Mouse (Mus musculus): ENCODE measurements around the gene Cdyl2.

Gene Cdyl2

DNA sequence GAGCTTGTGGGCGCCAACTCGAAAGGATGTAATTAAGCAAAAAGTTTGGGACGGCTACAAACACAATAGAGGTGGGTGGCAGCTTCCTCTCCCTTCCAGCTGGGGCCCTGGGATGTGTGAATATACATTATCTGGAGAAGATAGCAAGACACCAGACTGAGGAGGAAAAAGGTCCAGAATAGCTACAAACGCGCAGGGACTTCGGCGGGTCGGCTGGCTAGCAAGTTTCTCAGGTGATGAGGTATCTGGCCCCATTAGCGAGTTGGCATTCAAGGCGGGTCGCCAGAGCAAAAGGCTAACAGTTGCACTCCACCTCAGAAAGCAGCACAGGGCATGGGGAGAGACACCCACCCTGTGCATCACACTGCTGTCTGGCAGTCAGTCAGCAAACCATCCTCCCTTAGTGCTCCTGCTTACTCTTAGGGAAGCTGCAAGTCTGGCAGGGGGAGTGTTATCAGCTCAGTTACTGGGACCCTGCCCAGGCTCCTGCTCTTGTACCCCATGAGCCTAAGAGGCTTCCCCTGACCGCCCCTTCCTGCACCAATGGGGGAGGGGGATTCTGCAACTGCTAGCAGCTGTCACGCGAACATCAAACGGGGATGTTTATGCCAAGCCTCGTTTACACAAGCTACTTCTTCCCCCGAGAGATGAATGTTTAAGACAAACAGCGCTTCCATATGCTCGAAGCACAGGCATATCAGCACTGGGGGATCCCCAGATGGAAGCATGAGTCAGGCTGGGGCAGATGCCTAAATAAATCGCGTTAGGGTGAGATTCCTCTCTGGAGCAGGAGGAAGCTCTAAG, 111.4 kb downstream of the Cdyl2 start:
- WGBS = 44% methylated on average over 21 of the region's 21 CpGs

DNA sequence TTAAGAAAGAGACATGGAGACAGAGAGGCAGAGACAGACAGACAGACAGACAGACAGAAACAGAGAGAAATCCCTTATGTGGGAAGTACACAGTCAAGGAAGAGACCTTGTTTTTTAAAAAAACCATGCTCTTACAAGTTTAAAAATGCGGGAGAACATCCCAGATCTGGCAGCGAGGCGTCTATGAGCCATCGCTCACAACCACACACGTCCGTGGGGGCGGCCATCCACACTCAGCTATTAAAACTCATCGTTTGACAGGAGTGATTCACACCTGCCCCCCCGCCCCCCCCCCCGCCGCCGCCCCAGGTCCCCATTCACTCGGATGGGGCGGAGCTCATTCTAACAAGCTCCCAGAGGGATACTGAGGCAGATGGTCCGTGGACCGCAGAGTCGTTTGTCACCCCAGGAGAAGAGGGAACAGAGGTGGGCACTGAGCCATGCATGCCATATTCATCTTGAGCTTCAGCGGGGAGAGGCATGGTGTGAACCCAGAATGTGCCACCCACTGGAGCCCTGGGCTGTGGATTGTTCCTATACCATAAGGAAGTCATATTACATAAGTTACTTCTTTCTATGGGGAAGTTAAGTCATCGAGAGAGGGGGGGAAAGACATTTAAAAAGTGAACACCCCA, 113.0 kb downstream of the Cdyl2 start:
- 42% methylated on average over 19 of the region's 19 CpGs for WGBS

DNA sequence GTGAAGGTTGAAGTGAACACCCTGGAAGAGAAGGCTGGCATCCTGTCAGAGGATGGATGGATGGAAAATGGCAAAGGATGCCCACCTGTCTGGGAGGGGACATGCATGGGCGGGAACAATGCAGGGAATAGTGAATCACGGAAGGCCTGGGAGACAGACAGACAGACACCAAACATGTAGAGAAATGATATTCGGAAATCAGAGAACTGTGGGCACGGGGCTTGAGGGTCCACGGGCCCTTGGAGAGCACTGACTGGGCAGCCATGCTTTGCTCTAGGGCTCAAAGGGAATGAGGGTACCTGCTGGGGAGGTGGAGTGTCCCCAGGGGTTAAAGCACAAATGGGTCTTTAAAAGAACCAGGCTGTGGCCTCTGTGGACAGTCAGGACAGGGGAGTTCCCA, 113.6 kb downstream of the Cdyl2 start:
- WGBS = 88% methylated on average over 5 of the region's 5 CpGs

DNA sequence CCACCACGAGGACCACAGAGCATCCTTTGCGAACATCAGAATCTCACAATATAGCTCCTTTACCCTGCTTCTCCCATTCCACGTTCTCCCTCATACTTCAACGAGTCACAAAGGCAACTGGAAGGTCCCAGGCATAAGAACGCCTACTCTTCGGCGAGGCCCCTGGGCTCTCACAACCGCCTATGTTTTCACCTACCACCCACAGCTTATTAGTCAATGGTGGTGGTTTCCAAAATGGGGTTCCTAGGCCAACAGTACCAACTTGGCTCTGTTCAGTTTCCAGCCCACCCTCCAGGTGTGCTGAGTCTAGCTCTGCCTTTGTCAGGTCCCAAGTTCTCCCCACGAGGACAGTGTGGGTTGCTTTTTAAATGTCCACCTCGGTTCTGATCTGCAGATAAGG, 114.0 kb downstream of the Cdyl2 start:
- 61% methylated on average over 10 of the region's 10 CpGs for WGBS

DNA sequence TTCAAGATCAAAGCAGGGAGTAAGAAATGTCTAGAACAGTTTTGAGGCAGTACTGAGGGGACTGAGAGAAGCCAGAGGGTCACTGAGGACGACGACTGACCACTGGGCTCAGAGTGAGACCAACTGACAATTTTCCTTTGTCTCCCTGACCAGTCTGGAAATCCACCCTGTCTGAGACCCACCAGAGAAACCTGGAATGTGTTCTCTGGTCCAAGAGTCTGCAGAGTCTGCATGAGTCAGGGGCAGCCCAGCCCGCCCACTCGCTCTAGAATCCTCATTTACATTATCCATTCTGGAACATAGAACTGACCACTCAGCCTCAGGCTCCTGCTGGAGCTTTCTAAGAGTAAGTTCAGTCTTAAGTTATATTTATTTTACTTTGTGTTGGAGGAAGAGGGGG, 114.9 kb downstream of the Cdyl2 start:
- 69% methylated on average over 4 of the region's 4 CpGs for WGBS

DNA sequence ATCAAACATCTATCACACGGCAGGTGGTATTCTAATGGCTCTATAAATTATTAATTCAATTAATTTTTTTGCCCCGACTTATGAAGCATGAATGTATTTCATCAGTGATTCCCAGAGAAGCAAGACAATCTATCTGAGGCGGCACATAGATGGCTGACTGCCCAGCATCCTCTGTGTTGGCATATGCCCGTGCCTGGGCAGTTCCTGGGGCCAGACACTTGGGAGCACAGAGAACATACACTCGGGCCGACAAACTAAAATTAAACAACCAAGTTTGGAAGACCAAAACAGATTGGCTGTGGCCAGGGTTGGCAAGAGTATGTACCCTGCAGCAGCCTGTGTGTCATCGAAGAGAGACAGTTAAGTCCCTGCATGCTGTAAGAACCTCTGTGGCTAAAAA, 117.9 kb downstream of the Cdyl2 start:
- 56% methylated on average over 7 of the region's 7 CpGs for WGBS

DNA sequence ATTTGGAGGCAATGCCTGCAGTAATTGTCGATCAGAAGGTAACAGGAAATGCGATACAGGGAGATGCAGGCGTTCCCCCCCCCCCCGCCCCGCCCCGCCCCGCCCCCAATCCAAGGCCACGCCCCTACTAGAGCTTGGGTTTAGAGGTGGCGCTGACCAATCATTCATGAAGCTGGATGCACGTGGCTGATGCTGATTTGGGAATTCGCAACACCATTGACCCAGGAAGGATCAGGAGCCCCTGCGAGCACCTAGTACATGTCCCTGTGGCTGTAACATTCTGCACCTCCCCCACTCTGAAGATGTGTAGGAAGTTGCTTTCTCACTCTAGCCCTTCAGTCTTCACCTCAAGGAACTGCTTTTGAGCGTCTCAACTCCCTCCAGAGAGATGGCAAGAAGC, 126.6 kb downstream of the Cdyl2 start:
- 50% methylated on average over 13 of the region's 13 CpGs for WGBS

DNA sequence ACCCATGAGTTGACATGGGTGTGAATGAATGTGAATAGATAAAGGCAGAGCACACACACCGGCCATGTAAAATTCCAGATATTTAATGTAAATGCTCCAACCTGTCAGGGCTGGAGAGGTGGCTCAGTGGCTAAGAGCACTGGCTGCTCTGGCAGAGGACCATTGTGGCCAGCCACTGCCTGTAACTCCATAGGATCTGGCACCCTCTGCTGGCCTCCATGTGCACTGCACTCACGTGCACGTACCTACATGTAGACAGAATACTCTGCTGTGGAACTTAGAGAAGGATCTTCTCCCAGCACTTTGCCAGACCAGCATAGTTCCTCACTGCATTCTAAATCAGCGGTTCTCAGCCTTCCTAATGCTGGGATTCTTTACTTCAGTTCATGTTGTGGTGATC, 130.0 kb downstream of the Cdyl2 start:
- 86% methylated on average over 4 of the region's 4 CpGs for WGBS

DNA sequence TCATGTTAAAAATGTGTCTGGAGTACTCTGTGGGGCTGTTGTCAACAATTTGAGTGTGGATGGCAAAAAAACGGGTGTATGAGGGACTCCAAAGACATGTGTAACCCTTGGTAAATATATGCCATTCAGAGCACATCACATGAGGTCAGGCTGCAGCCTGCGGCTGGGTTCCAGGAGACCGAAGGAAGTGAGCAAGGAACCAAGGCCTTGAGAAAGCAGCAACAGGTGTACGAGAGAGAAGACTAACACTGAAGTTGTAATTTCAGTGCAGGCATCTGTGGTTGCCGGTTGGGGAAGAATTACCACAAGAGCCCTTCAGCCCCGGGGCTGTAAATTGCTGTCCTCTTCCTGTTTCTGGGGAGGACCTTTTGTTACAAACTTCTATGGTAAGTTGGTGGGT, 133.1 kb downstream of the Cdyl2 start:
- WGBS = 83% methylated on average over 6 of the region's 6 CpGs

DNA sequence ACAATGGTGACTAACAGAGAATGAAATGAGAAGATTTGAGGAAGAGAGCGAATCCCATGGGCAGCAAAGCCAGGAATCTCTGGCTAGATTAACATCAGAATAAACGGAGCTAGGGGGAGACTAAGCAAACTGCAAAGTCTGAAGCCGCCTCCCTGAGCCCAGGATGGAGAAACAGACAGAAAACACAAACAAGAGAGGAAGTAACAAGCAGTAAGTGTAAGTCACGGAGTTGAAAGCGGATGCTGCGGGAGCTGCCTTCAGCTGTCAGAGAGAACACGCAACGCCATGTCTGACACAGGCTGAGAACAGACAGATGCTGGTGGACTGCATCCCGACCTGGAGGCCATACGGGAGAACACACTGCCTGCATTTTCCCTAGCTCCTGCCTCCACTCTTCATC, 141.6 kb downstream of the Cdyl2 start:
- WGBS = 90% methylated on average over 10 of the region's 10 CpGs

DNA sequence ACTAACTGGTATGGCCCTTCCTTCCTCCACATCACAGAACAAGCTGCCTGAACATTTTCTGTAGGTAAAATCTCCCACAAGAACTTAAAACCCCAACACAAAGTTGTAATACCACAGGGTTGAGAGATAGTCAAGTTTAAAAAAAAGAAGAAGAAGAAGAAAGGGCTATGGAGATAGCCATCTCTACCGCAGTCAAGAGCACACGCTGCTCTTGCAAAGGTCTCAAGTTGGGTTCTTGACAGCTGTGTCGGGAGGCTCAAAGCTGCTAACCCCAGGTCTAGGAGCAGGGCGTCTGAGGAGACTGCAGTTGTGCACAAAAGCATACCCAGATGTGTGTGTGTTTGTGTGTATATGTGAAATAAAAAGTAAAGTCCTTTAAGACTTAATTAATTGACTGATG, 142.2 kb downstream of the Cdyl2 start:
- 96% methylated on average over 4 of the region's 4 CpGs for WGBS

DNA sequence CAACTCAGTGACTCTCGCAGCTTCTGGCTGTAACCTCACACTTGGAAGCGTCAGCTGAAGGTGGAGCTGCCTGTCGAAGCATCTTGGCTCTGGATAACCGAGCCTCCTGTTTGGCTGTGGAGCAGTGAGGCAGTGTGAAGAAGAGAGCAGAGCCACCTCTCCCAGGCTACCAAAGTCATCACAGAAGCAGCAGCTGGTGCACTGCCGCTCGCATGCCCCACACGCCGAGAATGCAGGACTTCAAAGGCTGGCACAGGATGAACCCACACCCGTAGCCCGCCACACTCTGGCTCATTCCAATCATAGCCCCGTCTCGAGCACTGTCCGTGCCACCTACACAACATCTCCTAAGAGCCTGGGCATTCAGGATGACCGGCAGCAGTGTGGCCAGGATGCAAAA, 142.7 kb downstream of the Cdyl2 start:
- 45% methylated on average over 14 of the region's 14 CpGs for WGBS

DNA sequence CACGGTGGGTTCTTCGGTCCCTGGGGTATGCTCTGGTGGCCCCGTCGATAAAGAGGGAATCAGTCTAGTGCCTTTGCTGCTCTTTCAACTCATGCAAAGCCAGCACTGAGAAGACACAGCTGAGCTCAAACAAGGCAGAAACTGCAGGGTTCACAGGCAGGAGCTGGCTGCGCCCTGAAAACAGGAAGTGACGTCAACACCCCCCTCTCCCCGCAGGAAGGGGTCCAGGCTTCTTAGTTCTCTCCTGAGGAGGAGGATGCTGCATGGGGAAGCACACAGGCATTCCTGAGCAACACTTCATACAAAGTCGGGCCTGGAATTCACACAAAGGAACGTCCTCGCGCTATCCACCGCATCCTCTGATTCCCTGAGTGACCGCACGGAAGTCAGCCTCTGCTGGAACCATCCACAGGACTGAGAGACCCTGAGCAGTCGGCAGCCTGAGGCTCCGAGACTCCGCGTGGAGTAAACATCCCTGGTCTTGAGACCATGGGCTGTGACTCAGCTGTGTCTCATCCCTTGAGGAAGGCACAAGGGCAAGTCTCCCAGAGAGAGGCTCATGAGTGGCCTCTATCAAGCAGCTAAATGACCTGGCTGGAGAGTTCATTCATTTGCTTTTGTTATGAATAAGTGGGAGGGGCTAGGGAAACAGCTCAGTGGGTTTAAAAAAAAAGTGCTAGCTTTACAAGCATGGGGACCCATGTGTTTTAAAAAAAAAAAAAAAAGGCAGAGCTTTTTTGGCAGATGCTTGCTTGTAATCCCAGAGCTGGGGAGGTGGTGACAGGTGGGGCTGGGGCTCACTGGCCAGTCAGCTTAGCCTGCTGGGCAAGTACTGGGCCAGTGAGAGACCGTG, 144.9 kb downstream of the Cdyl2 start:
- WGBS = 83% methylated on average over 19 of the region's 19 CpGs

DNA sequence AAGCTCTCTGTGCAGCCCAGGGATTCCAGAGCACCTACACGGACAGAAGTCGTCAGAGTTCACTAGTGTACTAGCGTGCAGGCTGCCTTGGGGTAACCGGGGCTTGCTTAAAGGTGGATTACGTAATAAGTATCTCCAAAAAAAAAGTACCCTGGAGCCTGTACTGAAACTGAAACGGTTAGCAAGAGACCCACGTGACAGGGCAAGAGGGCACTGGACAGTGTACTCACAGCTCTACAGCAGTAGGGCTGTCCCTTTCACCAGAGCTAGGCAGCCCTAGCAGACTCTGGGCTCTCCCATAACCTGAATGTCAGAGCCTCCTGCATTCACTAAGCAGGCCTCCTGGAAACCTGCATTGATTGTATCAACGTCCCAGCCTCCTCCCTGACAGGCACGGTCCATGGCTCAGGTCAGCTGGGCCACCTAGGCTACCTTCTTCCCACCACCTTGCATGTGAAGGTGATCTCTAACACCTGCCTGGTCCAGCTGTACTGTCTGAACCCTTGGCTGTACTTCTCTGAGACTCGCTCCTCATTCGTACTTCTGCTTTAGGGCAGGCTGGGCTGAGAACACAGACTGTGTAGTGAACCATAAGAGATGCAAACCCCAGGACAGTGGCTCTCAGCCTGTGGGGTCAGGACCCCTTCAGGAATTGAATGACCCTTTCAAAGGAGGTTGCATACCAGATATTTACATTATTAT, 151.3 kb downstream of the Cdyl2 start:
- WGBS = 87% methylated on average over 11 of the region's 11 CpGs

DNA sequence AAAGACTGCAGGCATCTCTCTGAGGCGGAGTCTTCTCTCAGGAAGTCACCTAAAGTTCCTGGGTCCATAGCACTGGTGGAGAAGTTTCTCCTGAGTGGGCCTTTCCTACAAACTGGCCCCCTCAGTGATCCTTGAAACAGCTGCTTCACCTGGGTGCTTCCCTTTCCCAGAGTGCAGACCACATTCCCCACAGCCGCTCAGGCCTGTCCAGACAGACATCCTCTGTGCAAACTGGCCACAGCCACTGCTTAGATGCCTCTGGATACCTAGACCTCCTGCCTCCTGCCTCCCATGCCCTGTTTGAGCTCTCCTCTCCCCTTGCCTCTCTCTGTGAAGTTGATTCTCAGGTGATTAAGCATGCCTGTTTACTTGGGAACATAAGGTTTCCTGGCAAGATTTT, 156.1 kb downstream of the Cdyl2 start:
- 98% methylated on average over 2 of the region's 2 CpGs for WGBS

DNA sequence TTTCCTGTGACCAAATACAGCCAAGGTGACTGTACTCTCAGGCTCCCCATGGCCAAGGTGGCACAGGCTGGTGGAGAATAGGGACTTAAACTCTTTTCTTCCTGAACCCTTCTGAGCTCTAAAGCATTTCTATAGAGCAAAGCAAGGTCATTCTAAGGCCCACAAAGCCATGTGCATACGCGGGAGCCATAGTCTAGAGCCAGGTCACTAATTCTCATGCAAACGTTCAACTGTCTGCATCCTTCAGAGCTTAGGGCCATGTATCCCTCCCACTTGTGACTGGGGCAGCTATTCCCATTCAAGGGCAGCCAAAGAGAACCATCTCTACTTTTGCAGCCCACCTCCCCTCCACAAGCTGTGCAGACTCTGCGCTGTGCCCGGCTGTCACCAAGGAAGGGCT, 159.7 kb downstream of the Cdyl2 start:
- WGBS = 96% methylated on average over 5 of the region's 5 CpGs

DNA sequence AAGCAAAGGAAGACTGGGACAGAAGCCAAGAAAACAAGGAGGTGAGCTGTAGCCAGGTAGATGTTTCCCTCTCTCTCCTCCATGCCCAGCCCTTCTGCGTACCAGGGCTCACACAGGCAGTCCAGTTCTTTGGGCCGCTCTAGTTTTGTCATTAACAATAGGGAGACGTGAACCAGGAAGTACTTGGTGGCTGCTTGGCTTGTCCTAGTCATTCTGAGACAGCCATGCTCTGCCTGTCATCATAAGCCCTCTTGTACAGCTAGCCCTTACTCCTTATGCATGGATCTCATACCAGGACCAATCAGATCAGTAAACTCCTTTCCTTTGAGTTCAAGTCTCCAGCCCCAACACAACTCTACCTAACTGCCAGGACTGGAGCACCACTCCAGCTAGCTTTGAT, 180.0 kb downstream of the Cdyl2 start:
- 80% methylated on average over 3 of the region's 3 CpGs for WGBS

DNA sequence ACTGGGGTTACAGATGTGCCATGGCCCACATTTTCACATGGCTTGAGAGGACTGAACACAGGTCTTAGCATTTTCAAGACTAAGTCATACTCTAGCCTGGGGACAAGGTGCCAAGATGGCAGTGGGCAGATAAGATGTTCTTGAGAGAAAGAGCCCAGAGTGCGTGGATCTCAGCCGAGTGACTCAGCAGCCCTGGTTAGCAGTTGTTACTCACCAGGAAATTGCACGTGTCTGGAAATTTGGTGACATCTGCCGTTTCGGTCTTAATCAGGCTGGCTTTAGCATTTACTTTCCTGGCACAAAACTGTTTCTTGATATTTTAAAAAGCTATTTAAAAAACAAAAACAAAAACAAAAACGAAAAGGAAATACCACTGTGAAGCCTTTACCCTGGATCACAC, 180.5 kb downstream of the Cdyl2 start:
- WGBS = 50% methylated on average over 6 of the region's 6 CpGs

DNA sequence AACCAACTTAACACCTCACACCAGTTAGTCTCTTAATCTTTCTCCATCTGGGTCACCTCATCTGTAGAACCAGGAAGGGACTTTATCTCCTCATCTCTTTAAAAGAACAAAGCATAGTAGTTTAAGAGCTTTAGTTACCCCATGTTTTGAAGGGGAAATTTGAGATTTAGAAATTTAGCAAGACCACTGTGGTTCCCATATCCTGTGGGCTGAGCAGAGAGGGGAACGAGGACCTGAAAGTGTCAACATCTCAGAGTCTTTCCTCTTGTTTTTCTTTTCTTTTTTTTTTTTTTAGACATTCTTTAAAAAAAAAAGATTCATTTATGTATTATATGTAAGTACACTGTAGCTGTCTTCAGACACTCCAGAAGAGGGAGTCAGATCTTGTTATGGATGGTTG, 189.4 kb downstream of the Cdyl2 start:
- 78% methylated on average over 1 of the region's 1 CpGs for WGBS

DNA sequence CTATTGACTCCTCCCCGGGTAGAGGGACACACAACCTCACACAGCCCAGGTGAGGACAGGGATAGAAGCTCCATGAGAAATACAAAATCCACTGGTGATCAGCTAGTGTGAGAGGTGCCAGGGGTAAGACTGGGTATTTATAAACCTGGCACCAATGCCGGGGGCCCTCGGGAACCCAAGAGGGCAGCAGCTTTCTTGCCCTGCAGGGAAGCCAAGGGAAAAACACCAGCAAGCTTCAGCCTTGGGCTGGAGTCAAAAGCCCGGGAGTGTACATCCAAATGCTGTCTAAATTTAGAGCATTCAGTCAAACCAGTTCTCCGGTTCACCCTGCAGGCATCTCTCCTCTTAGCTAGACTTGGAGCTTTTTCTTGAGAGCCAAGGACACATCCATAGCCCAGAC, 189.9 kb downstream of the Cdyl2 start:
- WGBS = 62% methylated on average over 5 of the region's 5 CpGs

DNA sequence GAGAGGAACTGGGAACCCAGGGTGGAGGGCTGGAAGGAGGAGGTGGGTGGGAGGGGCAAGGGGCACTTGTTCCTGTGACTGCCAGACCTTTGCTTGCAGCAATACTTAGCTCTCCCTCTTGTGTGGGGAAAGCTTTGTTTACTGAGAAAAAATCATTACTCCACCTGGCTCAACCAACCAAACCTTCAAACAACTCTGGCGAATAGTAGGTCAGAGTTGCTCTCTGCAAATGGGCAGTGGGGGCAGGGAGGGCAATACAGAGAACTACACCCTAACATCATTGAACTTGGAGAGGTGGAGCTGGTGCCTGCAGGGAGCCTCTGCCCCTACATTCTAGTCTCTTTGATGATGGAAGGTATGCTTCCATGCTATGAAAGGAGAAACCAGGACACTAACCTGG, 192.7 kb downstream of the Cdyl2 start:
- WGBS = 88% methylated on average over 1 of the region's 1 CpGs

DNA sequence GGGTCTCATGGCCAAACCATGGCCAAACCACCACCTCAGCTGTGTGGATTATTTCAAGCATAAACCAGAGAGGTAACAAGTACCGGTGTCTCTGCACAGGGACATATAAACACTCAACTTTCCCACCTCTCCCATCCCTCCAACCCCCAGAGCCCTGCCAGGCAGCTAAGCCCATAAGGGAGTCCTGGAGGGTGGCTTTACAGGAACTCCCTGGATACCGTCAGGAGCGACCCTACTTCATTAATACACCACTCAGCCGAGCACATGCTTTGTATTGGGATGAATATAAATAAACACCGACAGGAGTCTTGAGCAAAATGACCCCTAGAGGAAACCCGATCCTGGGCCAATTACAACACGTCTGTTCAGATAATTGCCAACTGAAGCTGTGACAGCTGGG, 194.0 kb downstream of the Cdyl2 start:
- WGBS = 66% methylated on average over 7 of the region's 7 CpGs

Measured in cerebral cortex, adult 2 months (tissue).